Mouse (Mus musculus) cerebellum, adult 2 months (tissue): ENCODE measurements at regions not wholly inside any gene's neighbourhood (a gene's known extent, or its start where the extent isn't known, plus 50 kb on each side); places are given as distances from the start of the nearest gene placed in this dataset.

Experiments
- DNase-seq, 2 experiments: peaks; one replicate each; pipeline ENCODE4 v3.0.0; 2021
- H3K27ac ChIP-seq: fragments of 200-500 bp; 2 replicates; pipeline ENCODE4 v1.5.1; 2012; ENCODE audit warnings: low read length, control low read depth, inconsistent platforms; ENCODE audit not compliant: insufficient read depth
- H3K27me3 ChIP-seq: fragments of 200-500 bp; 2 replicates; pipeline ENCODE4 v1.6.1; 2012; ENCODE audit warnings: inconsistent platforms, mild to moderate bottlenecking, low read length, moderate library complexity; ENCODE audit not compliant: control insufficient read depth, insufficient read depth
- H3K4me1 ChIP-seq: fragments of 200-500 bp; 2 replicates; pipeline ENCODE4 v1.6.1; 2011; ENCODE audit warnings: low read length; ENCODE audit not compliant: control insufficient read depth, insufficient read depth
- H3K4me3 ChIP-seq: fragments of 200-500 bp; replicated peaks from 2 replicates; pipeline ENCODE3; 2011; ENCODE audit warnings: mild to moderate bottlenecking, low read depth, low read length, control low read depth; ENCODE audit not compliant: insufficient read depth
- CTCF ChIP-seq: fragments of 200-500 bp; IDR thresholded peaks from 2 replicates; pipeline ENCODE4 v1.5.1; 2011; ENCODE audit warnings: low read depth, mild to moderate bottlenecking, control low read depth, low read length, moderate library complexity, borderline replicate concordance; ENCODE audit not compliant: insufficient read depth
- POLR2A ChIP-seq: fragments of 200-500 bp; IDR thresholded peaks from 2 replicates; pipeline ENCODE4 v1.6.1; 2011; ENCODE audit warnings: low read length, control low read depth, borderline replicate concordance; ENCODE audit not compliant: insufficient read depth
- WGBS: fragments of 180-500 bp; shearing (Covaris S2); methylation state at CpG from one replicate; pipeline ENCODE4 v1.1.7; 2018; 5-methylcytosine and 5-hydroxymethylcytosine counted together

DNA sequence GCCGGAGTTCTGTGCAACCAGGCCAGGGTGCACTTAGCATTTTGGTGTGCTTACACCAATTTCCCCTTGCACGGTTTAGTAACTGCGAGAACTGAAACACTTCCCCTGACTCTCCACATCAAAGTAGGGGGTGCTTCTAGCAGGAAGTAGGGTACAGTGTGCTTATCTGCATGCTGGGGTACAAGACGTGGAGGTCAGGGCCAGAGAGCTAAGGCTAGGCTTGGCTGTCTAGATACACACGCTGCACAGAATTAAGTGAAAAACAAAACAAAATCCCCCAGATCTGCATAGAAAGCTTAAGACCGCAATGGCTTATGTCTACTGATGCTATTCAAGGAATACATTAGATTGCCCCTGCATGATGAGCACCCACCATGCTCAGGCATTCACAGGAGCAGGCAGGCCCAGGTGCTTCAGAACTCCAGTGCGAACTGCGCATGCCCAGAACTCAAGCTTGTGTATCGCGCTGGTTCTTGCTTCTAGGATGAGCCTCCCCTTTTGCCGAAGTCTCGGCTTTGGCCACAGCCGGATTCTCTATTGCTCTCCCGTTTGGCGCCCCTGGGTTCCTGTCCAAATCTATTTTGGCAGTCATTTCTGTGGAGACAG, 78.9 kb upstream of the Slc38a2 start:
- no peaks in the 10 kb centered on the region for H3K4me1 ChIP-seq
- TF ChIP-seq POLR2A, result no peak
- no peak for TF ChIP-seq CTCF
- no peaks in the 10 kb centered on the region for H3K27me3 ChIP-seq
- DNase-seq, result no peak
- H3K4me3 ChIP-seq, result no peak overlapping the region
- WGBS, result 77% methylated on average over 15 of the region's 15 CpGs
- H3K27ac ChIP-seq, result no peak overlapping the region

- TF ChIP-seq POLR2A (no peak), CTCF (no peak)
- WGBS, result 83% methylated on average over 9 of the region's 9 CpGs
Measured at GRCm38 (mm10) chr15:96776476-96777075, 77.0 kb upstream of the Slc38a2 start.

DNA sequence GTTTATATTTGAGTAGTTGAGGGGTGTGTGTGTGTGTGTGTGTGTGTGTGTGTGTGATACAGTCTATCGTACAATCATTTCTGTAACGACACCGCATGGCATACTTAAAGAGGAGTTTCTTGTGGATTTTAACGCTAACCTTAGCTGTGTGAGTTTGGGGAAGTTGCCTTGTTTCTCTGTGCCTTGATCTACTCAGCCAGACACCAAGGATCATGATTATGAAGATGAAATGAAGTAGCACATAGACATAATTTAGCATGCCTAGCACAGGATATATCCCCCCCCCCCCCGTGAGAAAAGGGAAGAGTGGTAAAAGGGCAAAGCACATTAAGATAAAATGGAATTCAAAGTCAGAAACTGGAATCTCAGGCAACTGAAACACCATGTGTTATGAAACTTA, 75.6 kb upstream of the Slc38a2 start:
- H3K27me3 ChIP-seq, result no peaks in the 10 kb centered on the region
- TF ChIP-seq CTCF, result no peak
- TF ChIP-seq POLR2A, result no peak
- no peaks in the 10 kb centered on the region for H3K4me1 ChIP-seq
- H3K4me3 ChIP-seq, result no peak overlapping the region
- H3K27ac ChIP-seq, result no peak overlapping the region
- no peak for DNase-seq
- WGBS, result 92% methylated on average over 5 of the region's 5 CpGs

More at GRCm38 (mm10) chr15:96776476-96777075, 77.0 kb upstream of the Slc38a2 start:
- Histone ChIP-seq H3K27me3 (no peaks in the 10 kb centered on the region), H3K4me1 (no peaks in the 10 kb centered on the region), H3K4me3 (no peak overlapping the region), H3K27ac (no peak overlapping the region)
- DNase-seq, result no peak

DNA sequence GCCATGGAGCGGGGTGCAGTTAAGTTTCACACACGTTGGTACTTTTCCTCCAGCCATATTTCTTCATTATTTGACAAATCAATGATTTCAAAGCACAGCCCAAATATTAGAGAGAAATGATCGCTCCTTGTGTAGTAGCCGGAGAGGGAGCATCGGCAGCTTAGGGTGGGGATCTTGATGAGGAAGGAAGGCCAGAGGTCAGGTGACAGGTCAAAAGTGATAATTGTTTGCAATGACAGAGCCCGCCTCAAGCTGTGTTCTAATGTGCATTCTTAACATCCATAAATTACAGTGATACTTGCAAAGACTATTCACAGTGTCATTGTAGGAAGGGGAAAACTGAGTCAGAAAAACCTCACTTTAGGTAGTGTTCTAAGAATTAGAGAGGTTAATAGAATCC, 75.1 kb upstream of the Slc38a2 start:
- Histone ChIP-seq H3K27me3 (no peaks in the 10 kb centered on the region), H3K4me3 (no peak overlapping the region), H3K27ac (no peak overlapping the region), H3K4me1 (no peaks in the 10 kb centered on the region)
- WGBS, result 72% methylated on average over 6 of the region's 6 CpGs
- TF ChIP-seq POLR2A (no peak), CTCF (no peak)
- DNase-seq, result no peak

GRCm38 (mm10) chr15:96773656-96774055, 74.1 kb upstream of the Slc38a2 start:
- WGBS, result 77% methylated on average over 1 of the region's 1 CpGs

GRCm38 (mm10) chr15:96772701-96773100, 73.2 kb upstream of the Slc38a2 start:
- TF ChIP-seq POLR2A (no peak), CTCF (no peak)
- Histone ChIP-seq H3K27me3 (no peaks in the 10 kb centered on the region), H3K4me1 (no peaks in the 10 kb centered on the region), H3K4me3 (no peak overlapping the region), H3K27ac (no peak overlapping the region)
- DNase-seq, result no peak
- WGBS, result 89% methylated on average over 8 of the region's 8 CpGs

More at GRCm38 (mm10) chr15:96773656-96774055, 74.1 kb upstream of the Slc38a2 start:
- H3K27ac ChIP-seq, result no peak overlapping the region
- TF ChIP-seq CTCF (no peak), POLR2A (no peak)
- no peak for DNase-seq
- H3K4me3 ChIP-seq, result no peak overlapping the region
- no peaks in the 10 kb centered on the region for H3K4me1 ChIP-seq
- H3K27me3 ChIP-seq, result no peaks in the 10 kb centered on the region

DNA sequence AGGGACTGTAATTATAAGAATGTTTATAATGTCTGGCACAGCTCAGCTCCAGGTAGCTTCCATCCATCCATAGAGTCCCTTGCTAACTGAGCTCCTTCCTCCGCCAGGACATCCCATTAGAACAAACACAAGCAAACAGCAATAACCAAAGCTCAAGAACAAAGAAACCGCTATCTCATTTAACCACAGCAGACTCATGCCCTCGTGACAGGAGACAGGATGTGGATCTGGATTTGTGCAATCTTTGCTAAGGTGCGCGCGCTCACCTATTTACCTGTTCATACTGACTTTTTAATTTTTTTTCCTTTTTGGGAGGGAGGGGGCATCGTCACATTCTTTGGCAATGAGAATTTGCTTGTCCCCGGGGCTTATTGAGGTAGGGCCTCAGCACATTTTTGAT, 71.3 kb upstream of the Slc38a2 start:
- DNase-seq, result no peak
- 92% methylated on average over 8 of the region's 8 CpGs for WGBS
- no peak overlapping the region for H3K27ac ChIP-seq
- TF ChIP-seq CTCF (no peak), POLR2A (no peak)
- no peaks in the 10 kb centered on the region for H3K4me1 ChIP-seq
- no peak overlapping the region for H3K4me3 ChIP-seq
- H3K27me3 ChIP-seq, result no peaks in the 10 kb centered on the region

GRCm38 (mm10) chr15:96770299-96770698, 70.8 kb upstream of the Slc38a2 start:
- Histone ChIP-seq H3K27me3 (no peaks in the 10 kb centered on the region), H3K4me3 (no peak overlapping the region), H3K27ac (no peak overlapping the region), H3K4me1 (no peaks in the 10 kb centered on the region)
- 88% methylated on average over 7 of the region's 7 CpGs for WGBS
- TF ChIP-seq CTCF (no peak), POLR2A (no peak)
- DNase-seq, result no peak
